Mouse (Mus musculus) thymus, adult 2 months (tissue): ENCODE data around the gene P2ry2.

ENCODE experiments used
- CTCF ChIP-seq: fragments of 200-500 bp; IDR thresholded peaks from 2 replicates; pipeline ENCODE4 v1.5.1; 2012; ENCODE audit warnings: mild to moderate bottlenecking, control low read depth, low read length, moderate library complexity, borderline replicate concordance; ENCODE audit not compliant: control insufficient read depth, poor library complexity, insufficient read depth; ENCODE audit errors: extremely low read depth
- POLR2A ChIP-seq: fragments of 200-500 bp; IDR thresholded peaks from 2 replicates; pipeline ENCODE4 v1.6.1; 2012; ENCODE audit warnings: mild to moderate bottlenecking, low read length, control low read depth, moderate library complexity; ENCODE audit not compliant: control insufficient read depth, poor library complexity, insufficient read depth; ENCODE audit errors: extremely low read depth

GRCm38 (mm10) chr7:100984452-100985395 lies 27.9 kb downstream of the P2ry2 start:
- no peak for TF ChIP-seq CTCF
- no peak for TF ChIP-seq POLR2A
